Mouse (Mus musculus) small intestine, adult 2 months (tissue): ENCODE data around the gene Retreg2.

Experiments
- CTCF ChIP-seq: fragments of 200-500 bp; IDR thresholded peaks from 2 replicates; pipeline ENCODE4 v1.5.1; 2012; ENCODE audit warnings: low read depth, mild to moderate bottlenecking, control low read depth, inconsistent platforms, low read length, moderate library complexity, mixed read lengths; ENCODE audit not compliant: insufficient replicate concordance, insufficient read length; ENCODE audit errors: extremely low read depth
- POLR2A ChIP-seq: fragments of 200-500 bp; IDR thresholded peaks from 2 replicates; pipeline ENCODE4 v1.6.1; 2012; ENCODE audit warnings: low read depth, mild to moderate bottlenecking, control low read depth, inconsistent platforms, low read length, moderate library complexity

GRCm38 (mm10) chr1:75182160-75182559 lies 39.6 kb downstream of the Retreg2 start:
- TF ChIP-seq POLR2A = no peak
- TF ChIP-seq CTCF = peak; percentile 34; the same call in 1 of the 2 replicates
